Comparison of ENCODE assay signal across 16 mouse cellular contexts in the genomic region with DNA sequence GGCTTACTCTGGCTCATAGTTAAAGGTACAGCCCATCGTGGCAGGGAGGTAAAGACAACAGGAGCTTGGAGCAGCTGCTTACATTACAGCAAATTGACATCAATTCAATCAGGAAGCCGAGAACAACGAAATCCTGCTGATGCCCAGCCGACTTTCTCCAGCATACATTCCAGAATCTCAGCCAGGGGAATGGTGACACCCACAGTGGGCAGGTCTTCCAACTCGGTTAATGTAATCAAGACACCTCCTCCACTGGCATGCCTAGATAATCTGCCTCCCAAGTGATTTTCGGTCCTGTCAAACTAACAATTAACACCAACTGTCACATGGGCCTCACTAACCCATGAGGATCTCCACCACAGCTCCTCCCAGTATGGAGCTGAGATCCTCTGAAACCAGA. TPM values are rescaled to one million over a fixed set of nuclear protein-coding genes. Genes with fewer than 3 reads are reported as not detected.
DNase-seq lines count a peak whose midpoint lies in the region; ATAC-seq lines count a peak whose summit lies in the region.
"Had no signal": no experiment of that assay in that cellular context is flagged by ENCODE, and none has a peak within 500 bp of the region (broad histone marks: within the 10 kb centered on the region; RNA-seq: fewer than 3 reads in every experiment).

No protein-coding gene starts in this region.

- no peak for ATAC-seq in heart, embryonic 16.5 days (replicated peaks; ENCODE audit: extremely low read depth, insufficient read depth, low FRiP score)
- no peak for ATAC-seq in lung, embryonic 16.5 days (ENCODE audit: low read depth)
- no peak for ATAC-seq in stomach, embryonic 14.5 days (ENCODE audit: insufficient number of reproducible peaks, insufficient read depth, low FRiP score, low read depth)
- ATAC-seq in inflammation-experienced regulatory T-cells, adult 6 months, result no peak

- H3K4me3 ChIP-seq in heart, embryonic 16.5 days (ENCODE audit: low read length), result no peak overlapping the region
- no peak overlapping the region for H3K4me3 ChIP-seq in lung, embryonic 16.5 days (ENCODE audit: low read length)
- no peak overlapping the region for H3K4me3 ChIP-seq in brown adipose tissue, adult 24 weeks (ENCODE audit: insufficient read depth, low read depth, low read length)
- H3K4me3 ChIP-seq in stomach, embryonic 14.5 days (ENCODE audit: low read depth, low read length), result no peak overlapping the region
- H3K4me3 ChIP-seq: embryonic facial prominence, embryonic 10.5 days; layer of hippocampus, adult 2 months had no signal

- H3K4me2 ChIP-seq in heart, embryonic 16.5 days (ENCODE audit: low read depth, low read length), result no peak overlapping the region
- no peak overlapping the region for H3K4me2 ChIP-seq in lung, embryonic 16.5 days (ENCODE audit: low read depth, low read length)
- H3K4me2 ChIP-seq in stomach, embryonic 14.5 days (replicated peaks; ENCODE audit: low read depth, low read length), result no peak overlapping the region

- H3K36me3 ChIP-seq in heart, embryonic 16.5 days (ENCODE audit: control insufficient read depth, insufficient read depth), result peaks cover 5% of the 10 kb centered on the region; the same call in 1 of the 2 replicates
- no peaks in the 10 kb centered on the region for H3K36me3 ChIP-seq in lung, embryonic 16.5 days (ENCODE audit: control insufficient read depth, insufficient read depth, low read length)
- no peaks in the 10 kb centered on the region for H3K36me3 ChIP-seq in stomach, embryonic 14.5 days (ENCODE audit: control insufficient read depth, insufficient read depth, low read length)
- H3K36me3 ChIP-seq: embryonic facial prominence, embryonic 10.5 days had no signal

- H3K27ac ChIP-seq in heart, embryonic 16.5 days (ENCODE audit: low read length), result peak overlapping the region; percentile 86
- H3K27ac ChIP-seq in lung, embryonic 16.5 days (ENCODE audit: low read length), result peak overlapping the region; percentile 86; the same call in 1 of the 2 replicates
- H3K27ac ChIP-seq in brown adipose tissue, adult 24 weeks (replicated peaks; ENCODE audit: low read depth, low read length), result peak overlapping the region; percentile 67
- H3K27ac ChIP-seq in stomach, embryonic 14.5 days (ENCODE audit: low read length), result peak overlapping the region; percentile 59; the same call in 1 of the 2 replicates

- peaks cover 16% of the 10 kb centered on the region for H3K4me1 ChIP-seq in heart, embryonic 16.5 days (ENCODE audit: control insufficient read depth, insufficient read depth, low read length)
- H3K4me1 ChIP-seq in lung, embryonic 16.5 days (replicated peaks; ENCODE audit: control insufficient read depth, insufficient read depth, low read length), result peaks cover 15% of the 10 kb centered on the region
- H3K4me1 ChIP-seq in brown adipose tissue, adult 24 weeks (ENCODE audit: control insufficient read depth, insufficient read depth, insufficient read length, low read length), result peaks cover 9% of the 10 kb centered on the region
- peaks cover 16% of the 10 kb centered on the region; the same call in 1 of the 2 replicates for H3K4me1 ChIP-seq in stomach, embryonic 14.5 days (ENCODE audit: control insufficient read depth, insufficient read depth, low read length)

- H3K9me3 ChIP-seq in heart, embryonic 16.5 days (replicated peaks; ENCODE audit: control insufficient read depth, low read length), result peaks cover 3% of the 10 kb centered on the region
- no peaks in the 10 kb centered on the region for H3K9me3 ChIP-seq in lung, embryonic 16.5 days (ENCODE audit: control insufficient read depth, low read length)
- no peaks in the 10 kb centered on the region; the same call in 1 of the 2 replicates for H3K9me3 ChIP-seq in stomach, embryonic 14.5 days (ENCODE audit: control insufficient read depth, low read depth, low read length)

- H3K27me3 ChIP-seq in heart, embryonic 16.5 days (ENCODE audit: control insufficient read depth, insufficient read depth, low read length), result no peaks in the 10 kb centered on the region
- no peaks in the 10 kb centered on the region for H3K27me3 ChIP-seq in lung, embryonic 16.5 days (ENCODE audit: control insufficient read depth, insufficient read depth, low read depth, low read length)
- H3K27me3 ChIP-seq in stomach, embryonic 14.5 days (ENCODE audit: control insufficient read depth, insufficient read depth, low read length), result no peaks in the 10 kb centered on the region
- H3K27me3 ChIP-seq: CH12.LX, Patski had no signal

- no peak for DNase-seq in heart, adult 11 months
- no peak for DNase-seq in lung, postnatal 25 days (ENCODE audit: low spot score)
- no peak for DNase-seq in left cerebral cortex, adult 8-10 months (ENCODE audit: low spot score in 2 of 2)
- DNase-seq: cerebellum, adult 11-12 months; cerebellum, postnatal 36 days; kidney, adult 11 months; thymus, postnatal 36 days had no signal

- no peak overlapping the region for H3K9ac ChIP-seq in heart, embryonic 16.5 days (ENCODE audit: low read length)
- H3K9ac ChIP-seq in lung, embryonic 16.5 days (ENCODE audit: low read length), result no peak overlapping the region
- H3K9ac ChIP-seq in stomach, embryonic 14.5 days (replicated peaks; ENCODE audit: low read depth, low read length), result no peak overlapping the region

- WGBS in heart, embryonic 16.5 days, result 76% methylated on average over 6 of the region's 6 CpGs
- WGBS in lung, embryonic 16.5 days, result 84% methylated on average over 6 of the region's 6 CpGs
- WGBS in stomach, embryonic 14.5 days, result 85% methylated on average over 6 of the region's 6 CpGs

RNA-seq across cellular contexts. Expression of a gene that starts 17.8 kb away (rescaled TPM):
- 770 and 775 TPM in 2 replicates for polyA plus RNA-seq in heart, embryonic 16.5 days (2015; fragmentation: Nextera tagmentation; extraction: Ambion mirVana)
- 979 and 987 TPM in 2 replicates for polyA plus RNA-seq in lung, embryonic 16.5 days (2015; fragmentation: Nextera tagmentation; extraction: Ambion mirVana)
- polyA plus RNA-seq in brown adipose tissue, adult 24 weeks (2012; ENCODE audit: insufficient read depth, insufficient read length, missing spikeins), result 2,477 and 2,768 TPM in 2 replicates
- polyA plus RNA-seq in stomach, embryonic 14.5 days (2014; fragmentation: Nextera tagmentation; extraction: Ambion mirVana), result 1,351 and 1,352 TPM in 2 replicates
- total RNA-seq in left cerebral cortex, adult 8-10 months (2022), result 1,000 to 10,000 TPM in 2 of 4 experiments, 100 to 1,000 TPM in 2; 980 to 1,027 (median 1,005) TPM
- 1,000 to 10,000 TPM; 1,603 to 2,042 (median 1,729) TPM for polyA plus RNA-seq in inflammation-experienced regulatory T-cells, adult 6 months (2017; shearing (Covaris generic))
